Mouse (Mus musculus) 416B (cell line): ENCODE measurements at regions not wholly inside any gene's neighbourhood (a gene's known extent, or its start where the extent isn't known, plus 50 kb on each side); places are given as distances from the start of the nearest gene placed in this dataset.

Experiments used
- DNase-seq: peaks from one replicate; pipeline ENCODE4 v3.0.0; 2011; ENCODE audit warnings: low read depth

- DNase-seq, result no peak
Measured at GRCm38 (mm10) chr15:61294131-61294530, 371.3 kb upstream of the A1bg start.

DNA sequence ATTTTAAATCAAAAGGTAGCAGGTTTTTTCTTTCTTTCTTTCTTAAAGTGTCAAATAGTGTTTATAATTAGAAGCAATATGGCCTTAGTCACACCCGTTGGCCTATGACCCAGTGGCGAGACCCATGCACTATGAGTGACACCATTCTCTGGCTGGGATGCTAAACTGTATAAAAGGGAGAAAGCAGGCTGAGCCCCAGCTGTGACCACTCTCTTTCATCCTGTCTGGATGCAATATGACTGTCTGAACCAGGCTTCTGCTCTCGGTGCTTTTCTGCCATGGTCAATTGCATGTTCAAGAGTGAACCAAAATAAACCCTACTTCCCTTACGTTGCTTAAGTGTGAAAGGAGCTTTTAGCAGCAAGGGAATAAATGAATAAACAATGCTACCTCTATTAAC is 346.0 kb upstream of the A1bg start:
- no peak for DNase-seq

- DNase-seq, result no peak
Measured at GRCm38 (mm10) chr15:61259047-61259446, 336.2 kb upstream of the A1bg start.

DNA sequence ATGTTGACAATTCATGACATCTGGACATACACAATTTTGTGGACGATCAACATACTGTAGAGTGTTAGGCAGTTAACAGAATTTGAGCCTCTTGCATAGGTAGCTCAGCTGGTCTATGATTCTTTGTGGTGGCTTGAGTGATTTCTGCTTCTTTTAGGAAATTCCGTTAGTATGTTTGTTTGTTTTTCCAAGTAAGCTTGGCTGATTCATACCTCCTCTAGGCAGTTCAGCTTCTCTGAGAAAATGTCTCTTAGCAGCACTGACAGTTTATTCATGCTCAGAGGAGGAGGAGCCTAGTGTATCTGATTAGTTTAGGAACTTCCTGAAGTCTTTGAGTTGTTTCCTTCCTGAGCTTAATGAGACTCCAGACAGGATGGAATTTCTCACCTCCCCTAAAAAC is 321.7 kb upstream of the A1bg start:
- peak; percentile 12 for DNase-seq

- DNase-seq, result peak; percentile 57
Measured at GRCm38 (mm10) chr15:61242161-61242681, 319.4 kb upstream of the A1bg start.

DNA sequence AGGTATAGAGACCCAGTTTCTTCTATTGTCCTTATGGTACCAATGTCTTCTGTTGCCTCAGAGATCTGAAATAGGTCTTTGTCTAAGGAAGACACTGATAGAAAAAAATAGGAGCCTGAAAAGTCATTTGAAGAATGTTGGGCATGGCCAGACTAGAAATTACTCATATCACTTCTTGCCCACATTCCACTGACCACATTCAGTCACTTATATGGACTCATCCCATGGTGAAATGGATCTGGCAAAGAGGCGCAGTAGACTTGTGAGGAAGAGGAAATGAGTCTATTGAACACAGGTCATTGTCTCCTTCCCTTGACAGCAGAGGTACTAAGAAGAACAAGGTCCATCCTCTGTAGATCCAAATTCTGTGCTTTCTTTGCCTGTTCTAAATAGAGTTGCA is 318.9 kb upstream of the A1bg start:
- peak; percentile 38 for DNase-seq

GRCm38 (mm10) chr15:61240344-61240743 is 317.5 kb upstream of the A1bg start:
- DNase-seq, result no peak

DNA sequence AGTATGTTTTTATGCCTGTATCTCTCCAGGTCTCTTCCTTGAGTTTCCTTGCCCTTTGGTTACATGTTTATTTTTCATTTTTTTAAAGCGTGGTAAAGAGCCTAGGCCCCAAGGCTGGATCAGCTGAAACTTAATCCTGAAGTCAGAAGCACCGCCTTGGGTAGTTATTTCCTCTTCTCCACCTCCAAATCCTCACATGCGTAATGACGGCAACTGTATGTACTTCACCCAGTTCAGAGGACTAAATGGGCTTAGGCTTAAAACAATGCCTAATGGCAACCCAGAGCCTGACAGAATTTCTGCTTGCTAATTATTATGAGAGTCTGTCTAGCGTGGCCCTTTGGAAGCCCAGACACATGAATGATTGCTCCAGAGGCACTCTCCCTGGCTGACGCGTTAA is 316.6 kb upstream of the A1bg start:
- no peak for DNase-seq

DNA sequence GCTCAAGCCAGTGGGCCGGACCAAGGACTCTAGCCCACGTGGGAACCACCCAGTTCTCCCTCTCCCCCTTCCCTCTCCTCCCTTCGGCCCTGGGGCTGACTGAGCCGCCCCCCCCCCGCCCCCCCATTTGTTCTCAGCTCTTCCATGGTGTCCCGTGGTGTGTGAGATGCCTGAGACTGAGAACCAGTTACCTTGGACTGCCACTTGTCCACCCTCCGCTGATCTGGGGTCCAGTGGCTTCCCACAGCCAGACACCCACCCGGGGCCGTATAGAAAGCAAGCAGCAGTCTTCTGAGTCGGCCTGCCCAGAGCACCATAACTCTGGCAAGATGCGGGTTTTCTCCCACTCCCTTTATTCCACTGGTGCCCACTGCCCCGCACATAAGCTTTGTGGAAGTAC is 316.2 kb upstream of the A1bg start:
- no peak for DNase-seq

- DNase-seq, result no peak
Measured at GRCm38 (mm10) chr15:61229579-61229978, 306.8 kb upstream of the A1bg start.

DNA sequence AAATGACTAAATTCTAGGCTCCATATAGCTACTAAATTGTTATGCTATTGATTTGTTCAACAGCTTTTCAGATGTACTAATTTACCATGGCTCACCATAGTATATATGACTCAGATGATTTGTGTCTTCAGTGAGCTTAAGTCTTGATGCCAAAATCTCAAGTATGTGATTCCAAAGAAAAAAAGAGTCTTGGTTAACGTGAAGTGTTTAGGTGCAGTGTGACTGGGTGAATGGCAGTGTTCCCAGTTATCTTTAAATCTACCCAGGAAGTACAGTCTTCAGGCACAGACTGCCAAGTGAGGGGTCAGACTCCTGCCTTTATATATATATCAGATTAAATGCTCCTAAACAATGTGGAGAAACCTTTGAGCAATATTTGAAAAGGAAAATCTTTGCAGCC is 300.1 kb upstream of the A1bg start:
- DNase-seq, result no peak

GRCm38 (mm10) chr15:61210161-61210560 is 287.3 kb upstream of the A1bg start:
- no peak for DNase-seq

DNA sequence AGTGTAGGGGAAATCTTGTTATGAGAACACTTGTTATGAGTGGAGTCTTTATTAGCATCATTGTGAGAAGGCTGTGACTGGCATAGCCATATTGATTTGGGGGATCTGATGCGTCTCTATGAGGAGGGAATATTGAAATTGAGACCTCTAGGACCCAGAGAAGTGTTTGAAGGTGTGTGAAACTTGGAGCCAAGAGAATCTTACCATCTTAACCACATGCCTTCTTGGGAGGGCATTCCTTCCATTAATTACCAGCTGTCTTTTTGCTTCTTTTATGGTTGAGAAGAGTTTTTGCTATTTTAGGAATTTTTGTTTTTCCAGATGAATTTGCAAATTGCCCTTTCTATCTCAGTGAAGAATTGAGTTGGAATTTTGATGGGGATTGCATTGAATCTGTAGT is 267.2 kb upstream of the A1bg start:
- DNase-seq, result no peak

DNA sequence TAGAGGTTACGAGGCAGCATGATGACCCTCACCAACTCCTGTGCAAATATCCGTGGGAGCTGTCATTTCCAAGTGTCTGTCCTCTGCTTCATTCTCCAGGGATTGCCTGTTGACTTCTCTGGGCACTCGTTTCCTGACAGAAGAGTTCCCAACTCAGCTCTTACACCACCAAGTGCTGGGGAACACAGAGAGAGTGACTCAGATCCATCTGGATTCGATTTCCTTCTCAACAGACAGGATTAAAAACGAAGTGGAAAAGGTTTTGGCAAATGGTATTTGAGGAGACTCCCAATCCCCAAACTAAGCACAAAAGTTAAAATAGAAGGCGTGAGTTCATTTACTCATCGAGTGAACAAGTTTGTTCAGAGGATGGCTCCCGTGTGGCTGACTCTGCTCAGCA is 266.7 kb upstream of the A1bg start:
- DNase-seq, result no peak

- DNase-seq, result no peak
Measured at GRCm38 (mm10) chr15:61184597-61184963, 261.8 kb upstream of the A1bg start.

DNA sequence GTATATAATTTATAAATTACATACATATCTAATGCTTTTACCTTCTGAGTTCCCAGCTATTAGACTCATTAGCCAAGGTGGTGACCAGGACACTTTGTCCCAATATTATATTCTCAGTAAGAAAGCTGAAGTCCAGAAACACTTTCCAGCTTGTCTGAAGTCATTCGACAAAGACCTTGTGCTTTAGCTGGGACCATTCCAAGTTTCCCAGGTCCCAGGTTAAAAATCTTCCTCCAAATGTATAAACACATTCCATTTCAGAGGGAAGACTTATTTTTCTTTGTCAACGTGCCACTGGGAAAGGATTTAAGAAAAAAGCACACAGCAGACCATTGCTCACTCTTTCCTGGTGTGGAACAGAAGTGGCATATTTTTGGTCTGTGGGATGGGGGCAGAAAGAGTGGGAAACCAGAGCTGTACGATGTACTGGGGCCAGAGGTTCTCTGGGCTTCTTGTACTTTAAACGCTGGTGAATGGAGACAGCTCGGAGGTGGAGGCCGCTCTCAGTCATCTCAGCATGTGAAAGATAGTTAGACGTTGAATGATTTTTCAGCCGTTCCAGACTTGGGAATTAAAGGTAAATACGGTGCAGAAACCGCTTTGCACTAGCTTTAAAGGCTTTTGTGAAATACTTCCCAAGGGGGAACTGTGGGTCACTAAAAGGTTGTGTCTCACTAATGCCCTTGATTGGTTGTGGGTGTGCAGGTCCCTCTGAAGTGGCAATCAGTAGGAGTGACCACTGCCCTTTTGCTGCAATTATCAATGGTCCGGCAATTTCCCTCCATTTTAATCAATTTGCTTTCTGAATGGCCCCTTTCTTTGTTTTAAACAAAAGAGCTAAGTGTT is 261.2 kb upstream of the A1bg start:
- DNase-seq, result no peak

DNA sequence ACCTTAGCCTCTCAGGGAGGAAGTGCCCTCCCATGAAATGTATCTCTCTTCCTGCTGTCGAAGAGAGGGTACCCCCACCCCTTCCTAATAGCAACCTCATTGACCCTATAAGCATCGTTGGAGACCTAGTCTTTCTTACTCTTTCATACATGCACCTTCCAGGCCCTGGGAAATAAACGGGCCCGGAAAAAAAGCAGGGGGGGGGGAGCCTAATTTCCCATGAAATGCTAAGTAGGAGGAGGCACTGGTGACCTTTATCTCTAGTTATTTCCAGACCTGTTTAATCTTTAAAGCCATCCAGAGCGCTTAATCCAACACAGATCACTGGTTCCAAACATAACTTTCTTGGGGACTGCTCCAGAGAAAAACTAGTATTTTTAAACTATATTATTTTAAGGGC is 260.5 kb upstream of the A1bg start:
- DNase-seq, result no peak

- no peak for DNase-seq
Measured at GRCm38 (mm10) chr15:61168842-61169416, 246.1 kb upstream of the A1bg start.

- DNase-seq, result no peak
Measured at GRCm38 (mm10) chr15:61165050-61165449, 242.2 kb upstream of the A1bg start.

DNA sequence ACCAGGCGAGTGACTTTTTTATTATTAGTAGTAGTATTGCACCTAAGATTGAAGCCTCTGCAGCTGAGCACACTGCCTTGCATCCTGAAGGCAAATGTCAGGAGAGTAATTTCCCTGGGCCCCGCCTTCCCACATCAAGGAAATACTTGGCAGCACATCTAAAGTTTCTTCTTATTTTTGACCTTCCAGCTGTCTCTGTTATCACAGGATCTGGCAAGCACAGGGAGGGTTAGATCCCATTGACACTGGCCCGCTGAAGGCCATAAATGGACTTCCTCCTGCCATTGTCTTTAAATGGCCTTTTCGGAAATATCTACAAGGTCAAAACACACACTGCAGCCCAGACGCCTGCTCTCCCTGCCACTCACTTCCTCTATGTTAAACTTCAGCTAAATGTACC is 238.6 kb upstream of the A1bg start:
- peak; percentile 58 for DNase-seq

GRCm38 (mm10) chr15:61160666-61161065 is 237.9 kb upstream of the A1bg start:
- DNase-seq, result no peak

- DNase-seq, result peak; percentile 4
Measured at GRCm38 (mm10) chr15:61159552-61159951, 236.7 kb upstream of the A1bg start.

DNA sequence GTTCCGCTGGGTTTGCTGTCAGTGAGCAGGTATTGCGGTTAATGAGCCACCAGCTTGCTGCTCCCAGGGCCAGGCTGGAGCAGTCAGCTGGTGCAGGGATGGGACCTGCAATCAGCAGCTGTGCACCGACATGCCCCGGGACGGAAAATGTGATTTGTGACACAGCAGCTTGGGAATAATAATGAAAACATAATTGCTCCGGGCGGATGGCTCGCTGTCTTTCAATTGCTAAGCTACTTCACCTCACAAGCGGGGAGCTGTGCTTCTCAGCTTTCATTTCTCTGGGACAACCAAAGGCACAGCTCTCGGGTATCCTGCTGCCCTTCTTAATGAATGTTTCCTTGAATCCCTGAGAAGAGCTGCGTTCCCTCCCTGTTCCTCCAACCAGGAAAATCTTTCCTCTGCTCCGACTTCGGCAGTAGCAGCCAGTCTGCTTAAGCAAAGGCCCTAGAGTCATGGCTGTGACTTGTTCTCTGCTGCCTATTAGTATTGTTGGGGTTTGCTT is 235.3 kb upstream of the A1bg start:
- no peak for DNase-seq

GRCm38 (mm10) chr15:61157543-61157942 is 234.7 kb upstream of the A1bg start:
- DNase-seq, result peak; percentile 83
